Mouse (Mus musculus) urinary bladder, postnatal 4 days (tissue): Measurements from ENCODE around the gene Prl3d2.
"Not testable (repeated sequence)": the region's sequence is repeated elsewhere in the genome, so short reads cannot be mapped to it uniquely, and the experiment has no call there.

ENCODE experiments used
- DNase-seq, 2 experiments: peaks; one replicate each; pipeline ENCODE4 v3.0.0; 2021 to 2022; ENCODE audit warnings: low spot score in 2 of 2

Gene Prl3d2

GRCm38 (mm10) chr13:27121398-27121797, at the start of gene Prl3d2:
Prl3d2 (plus strand) TSS chr13:27121698.
- not testable (repeated sequence) for DNase-seq

GRCm38 (mm10) chr13:27093890-27094289, 27.6 kb upstream of the Prl3d2 start, which contains the start of gene Prl3d1:
Prl3d1 (plus strand) TSS chr13:27094190.
- DNase-seq: not testable (repeated sequence)

- DNase-seq: no peak
These were observed 26.8 kb downstream of the Prl3d2 start for GRCm38 (mm10) chr13:27148264-27148663.

- DNase-seq: not testable (repeated sequence)
These were observed 35.0 kb downstream of the Prl3d2 start, which contains the start of gene Prl3d3 for GRCm38 (mm10) chr13:27156490-27156889. Prl3d3 (plus strand) TSS chr13:27156790.
